Mouse (Mus musculus): ENCODE measurements around the gene Dao. TPM values are rescaled to one million over a fixed set of nuclear protein-coding genes. Genes with fewer than 3 reads are reported as not detected.
A peak's percentile ranks its signal among the peaks of the same experiment; 100 is the strongest.

Gene Dao
- polyA plus RNA-seq, 1 experiment from 2014 or later = 20.4 TPM

DNA sequence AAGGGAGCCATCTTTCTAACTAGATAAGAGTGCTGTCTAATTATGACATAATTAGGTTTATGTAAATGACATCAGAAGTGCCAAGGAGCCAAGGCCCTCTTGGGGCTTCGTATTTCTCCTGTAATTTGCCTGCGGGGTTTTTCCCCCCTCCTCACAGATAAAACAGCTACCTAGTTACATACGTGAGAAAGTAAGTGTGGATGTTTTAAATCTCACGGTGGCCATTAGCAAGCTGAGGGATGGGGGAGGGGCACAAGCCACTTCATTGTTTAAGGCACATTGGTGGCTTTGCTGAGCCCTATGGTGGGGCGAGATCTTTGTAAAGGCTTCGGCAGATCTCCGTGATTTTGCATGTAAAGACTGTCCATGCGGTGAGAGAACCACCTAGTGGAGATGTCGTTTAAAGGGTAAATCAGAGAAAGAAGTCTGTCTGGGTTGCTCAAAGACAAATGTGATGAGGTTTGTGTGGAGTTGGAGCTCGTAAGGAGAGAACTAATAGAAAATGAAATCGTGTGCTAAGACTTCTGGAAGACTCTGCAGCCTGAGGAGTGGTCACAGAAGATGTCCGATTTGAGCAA is 45.3 kb downstream of the Dao start:
- no peak for ATAC-seq (ENCODE audit: low FRiP score, low TSS enrichment)
- Histone ChIP-seq H3K9me3 (ENCODE audit: low read length) (no peaks in the 10 kb centered on the region), H3K4me1 (ENCODE audit: insufficient read depth, low read length) (no peaks in the 10 kb centered on the region), H3K27ac (ENCODE audit: low read length) (no peak overlapping the region), H3K27me3 (ENCODE audit: insufficient read depth, low read length) (0 out of 2 replicates have a peak, but pooled peaks cover 3% of the 10 kb centered on the region), H3K4me3 (ENCODE audit: low read length) (no peak overlapping the region), H3K36me3 (ENCODE audit: insufficient read depth, low read length) (no peaks in the 10 kb centered on the region), H3K4me2 (replicated peaks; ENCODE audit: low read depth, low read length) (no peak overlapping the region), H3K9ac (replicated peaks; ENCODE audit: low read length) (no peak overlapping the region)
- 54% methylated on average over 12 of the region's 12 CpGs for WGBS

- H3K4me1 ChIP-seq (ENCODE audit: insufficient read depth, low read length) = no peaks in the 10 kb centered on the region
- peak overlapping the region; percentile 43 for H3K4me2 ChIP-seq (replicated peaks; ENCODE audit: low read depth, low read length)
- 0 out of 2 replicates have a peak, but pooled peaks cover 3% of the 10 kb centered on the region for H3K27me3 ChIP-seq (ENCODE audit: insufficient read depth, low read length)
- 22% methylated on average over 9 of the region's 9 CpGs for WGBS
- H3K36me3 ChIP-seq (ENCODE audit: insufficient read depth, low read length) = no peaks in the 10 kb centered on the region
- peak; percentile 83 for ATAC-seq (ENCODE audit: low FRiP score, low TSS enrichment)
- peak overlapping the region; percentile 54; the same call in 1 of the 2 replicates for H3K27ac ChIP-seq (ENCODE audit: low read length)
- H3K4me3 ChIP-seq (ENCODE audit: low read length) = peak overlapping the region; percentile 26
- peak overlapping the region; percentile 40 for H3K9ac ChIP-seq (replicated peaks; ENCODE audit: low read length)
- H3K9me3 ChIP-seq (ENCODE audit: low read length) = no peaks in the 10 kb centered on the region
Observed at GRCm38 (mm10) chr5:114052246-114052761, 48.8 kb downstream of the Dao start.

DNA sequence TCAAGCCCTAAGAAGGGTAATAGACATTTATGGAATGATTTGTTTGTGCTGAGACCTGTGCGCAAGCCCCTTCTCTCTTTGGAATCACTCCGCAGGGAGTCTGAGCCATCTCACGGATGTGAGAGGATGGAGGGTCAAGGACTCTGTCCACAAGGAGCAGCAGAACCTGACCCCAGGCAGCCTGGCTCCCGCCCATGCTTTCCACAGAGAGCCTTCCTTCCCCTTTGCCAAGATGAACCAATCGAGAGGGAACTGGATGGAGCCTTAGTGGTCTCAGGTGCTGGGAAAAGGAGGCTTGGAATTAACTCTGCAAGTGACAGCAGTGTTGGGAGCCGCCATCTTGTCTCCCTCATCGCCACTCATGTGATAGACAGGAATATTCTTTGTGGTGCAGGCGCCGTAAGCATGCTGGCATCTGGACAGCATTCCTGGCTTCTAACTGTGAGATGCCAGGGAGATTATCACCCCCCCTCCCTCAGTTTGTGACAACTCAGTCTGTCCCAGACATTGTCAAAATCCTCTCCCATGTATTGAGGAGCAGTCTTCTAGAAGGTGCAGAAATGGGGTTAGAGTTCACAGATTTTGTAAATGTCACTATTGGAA is 53.7 kb downstream of the Dao start:
- no peaks in the 10 kb centered on the region for H3K36me3 ChIP-seq (ENCODE audit: insufficient read depth, low read length)
- WGBS = 76% methylated on average over 9 of the region's 9 CpGs
- H3K9ac ChIP-seq (replicated peaks; ENCODE audit: low read length) = no peak overlapping the region
- ATAC-seq (ENCODE audit: low FRiP score, low TSS enrichment) = no peak
- H3K27me3 ChIP-seq (ENCODE audit: insufficient read depth, low read length) = no peaks in the 10 kb centered on the region
- no peak overlapping the region for H3K27ac ChIP-seq (ENCODE audit: low read length)
- no peak overlapping the region for H3K4me2 ChIP-seq (replicated peaks; ENCODE audit: low read depth, low read length)
- no peak overlapping the region for H3K4me3 ChIP-seq (ENCODE audit: low read length)
- H3K9me3 ChIP-seq (ENCODE audit: low read length) = no peaks in the 10 kb centered on the region
- 0 out of 2 replicates have a peak, but pooled peaks cover 3% of the 10 kb centered on the region for H3K4me1 ChIP-seq (ENCODE audit: insufficient read depth, low read length)

- 35% methylated on average over 7 of the region's 7 CpGs for WGBS
- no peak overlapping the region for H3K9ac ChIP-seq (replicated peaks; ENCODE audit: low read length)
- no peak overlapping the region for H3K4me3 ChIP-seq (ENCODE audit: low read length)
- H3K4me2 ChIP-seq (replicated peaks; ENCODE audit: low read depth, low read length) = no peak overlapping the region
- H3K36me3 ChIP-seq (ENCODE audit: insufficient read depth, low read length) = no peaks in the 10 kb centered on the region
- no peaks in the 10 kb centered on the region for H3K27me3 ChIP-seq (ENCODE audit: insufficient read depth, low read length)
- ATAC-seq (ENCODE audit: low FRiP score, low TSS enrichment) = no peak
- no peaks in the 10 kb centered on the region for H3K9me3 ChIP-seq (ENCODE audit: low read length)
- H3K4me1 ChIP-seq (ENCODE audit: insufficient read depth, low read length) = 0 out of 2 replicates have a peak, but pooled peaks cover 3% of the 10 kb centered on the region
- no peak overlapping the region for H3K27ac ChIP-seq (ENCODE audit: low read length)
Observed at GRCm38 (mm10) chr5:114061675-114062074, 58.2 kb downstream of the Dao start.

DNA sequence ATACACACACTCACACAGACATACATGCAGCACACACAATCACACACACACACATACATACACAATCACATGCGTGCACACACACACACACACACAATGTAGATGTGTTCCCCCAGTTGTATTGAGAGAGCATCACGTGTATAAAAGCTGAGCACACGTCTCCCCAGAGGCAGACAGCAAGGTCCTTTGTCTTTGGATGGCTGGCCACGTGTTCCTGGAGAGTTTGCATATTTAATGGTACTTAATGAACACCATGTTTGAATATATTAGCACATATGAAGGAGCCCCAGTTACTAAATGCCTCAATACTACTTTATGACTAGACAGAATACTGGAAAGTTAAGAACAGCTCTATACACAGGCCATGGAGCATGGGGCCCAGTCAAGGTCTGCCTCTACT is 60.5 kb downstream of the Dao start:
- 0 out of 2 replicates have a peak, but pooled peaks cover 3% of the 10 kb centered on the region for H3K4me1 ChIP-seq (ENCODE audit: insufficient read depth, low read length)
- no peaks in the 10 kb centered on the region for H3K9me3 ChIP-seq (ENCODE audit: low read length)
- no peaks in the 10 kb centered on the region for H3K36me3 ChIP-seq (ENCODE audit: insufficient read depth, low read length)
- H3K9ac ChIP-seq (replicated peaks; ENCODE audit: low read length) = no peak overlapping the region
- H3K27ac ChIP-seq (ENCODE audit: low read length) = no peak overlapping the region
- no peak for ATAC-seq (ENCODE audit: low FRiP score, low TSS enrichment)
- H3K4me2 ChIP-seq (replicated peaks; ENCODE audit: low read depth, low read length) = no peak overlapping the region
- WGBS = 72% methylated on average over 4 of the region's 4 CpGs
- no peak overlapping the region for H3K4me3 ChIP-seq (ENCODE audit: low read length)
- no peaks in the 10 kb centered on the region for H3K27me3 ChIP-seq (ENCODE audit: insufficient read depth, low read length)

DNA sequence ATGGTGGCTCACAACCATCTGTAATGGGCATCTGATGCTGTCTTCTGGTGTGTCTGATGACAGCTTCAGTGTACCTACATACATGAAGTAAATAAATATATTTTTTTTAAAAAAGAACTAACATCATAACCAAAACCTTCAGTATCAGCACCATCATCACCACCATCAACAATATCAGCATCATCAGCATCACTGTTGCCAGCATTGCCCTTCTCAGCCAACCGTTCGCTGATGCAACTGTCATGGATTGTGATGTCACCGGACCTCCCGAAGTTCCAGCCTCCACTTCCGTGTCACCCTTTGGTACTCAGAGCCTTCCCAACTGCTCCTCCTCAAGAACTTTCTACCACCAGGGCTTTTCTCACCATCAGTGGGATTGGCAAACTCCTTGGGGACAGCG is 61.7 kb downstream of the Dao start, which contains the start of gene Usp30:
Usp30 (plus strand) TSS at position 301 of the 400 bp plus-strand sequence.
- H3K9ac ChIP-seq (replicated peaks; ENCODE audit: low read length) = no peak within 1 kb of the TSS
- no peak for ATAC-seq (ENCODE audit: low FRiP score, low TSS enrichment)
- H3K27ac ChIP-seq (ENCODE audit: low read length) = no peak within 1 kb of the TSS
- no peaks in the 10 kb centered on the region for H3K36me3 ChIP-seq (ENCODE audit: insufficient read depth, low read length)
- WGBS = 91% methylated on average over 6 of the region's 6 CpGs
- no peaks in the 10 kb centered on the region for H3K27me3 ChIP-seq (ENCODE audit: insufficient read depth, low read length)
- no peaks in the 10 kb centered on the region for H3K9me3 ChIP-seq (ENCODE audit: low read length)
- no peak within 1 kb of the TSS for H3K4me2 ChIP-seq (replicated peaks; ENCODE audit: low read depth, low read length)
- 0 out of 2 replicates have a peak, but pooled peaks cover 3% of the 10 kb centered on the region for H3K4me1 ChIP-seq (ENCODE audit: insufficient read depth, low read length)
- H3K4me3 ChIP-seq (ENCODE audit: low read length) = no peak within 1 kb of the TSS

GRCm38 (mm10) chr5:114066601-114067000 is 63.1 kb downstream of the Dao start:
- no peaks in the 10 kb centered on the region for H3K4me1 ChIP-seq (ENCODE audit: insufficient read depth, low read length)
- 37% methylated on average over 6 of the region's 6 CpGs for WGBS
- H3K9ac ChIP-seq (replicated peaks; ENCODE audit: low read length) = no peak overlapping the region
- H3K4me2 ChIP-seq (replicated peaks; ENCODE audit: low read depth, low read length) = no peak overlapping the region
- H3K4me3 ChIP-seq (ENCODE audit: low read length) = no peak overlapping the region
- H3K27ac ChIP-seq (ENCODE audit: low read length) = no peak overlapping the region
- H3K36me3 ChIP-seq (ENCODE audit: insufficient read depth, low read length) = no peaks in the 10 kb centered on the region
- no peak for ATAC-seq (ENCODE audit: low FRiP score, low TSS enrichment)
- H3K27me3 ChIP-seq (ENCODE audit: insufficient read depth, low read length) = no peaks in the 10 kb centered on the region
- H3K9me3 ChIP-seq (ENCODE audit: low read length) = peaks cover 3% of the 10 kb centered on the region; the same call in 1 of the 2 replicates

- Histone ChIP-seq H3K9me3 (ENCODE audit: low read length) (peaks cover 3% of the 10 kb centered on the region; the same call in 1 of the 2 replicates), H3K36me3 (ENCODE audit: insufficient read depth, low read length) (no peaks in the 10 kb centered on the region), H3K4me1 (ENCODE audit: insufficient read depth, low read length) (no peaks in the 10 kb centered on the region), H3K4me2 (replicated peaks; ENCODE audit: low read depth, low read length) (no peak overlapping the region), H3K9ac (replicated peaks; ENCODE audit: low read length) (no peak overlapping the region), H3K27me3 (ENCODE audit: insufficient read depth, low read length) (no peaks in the 10 kb centered on the region), H3K27ac (ENCODE audit: low read length) (no peak overlapping the region), H3K4me3 (ENCODE audit: low read length) (no peak overlapping the region)
- ATAC-seq (ENCODE audit: low FRiP score, low TSS enrichment) = no peak
- 83% methylated on average over 9 of the region's 9 CpGs for WGBS
Observed at GRCm38 (mm10) chr5:114067543-114067942, 64.0 kb downstream of the Dao start.

DNA sequence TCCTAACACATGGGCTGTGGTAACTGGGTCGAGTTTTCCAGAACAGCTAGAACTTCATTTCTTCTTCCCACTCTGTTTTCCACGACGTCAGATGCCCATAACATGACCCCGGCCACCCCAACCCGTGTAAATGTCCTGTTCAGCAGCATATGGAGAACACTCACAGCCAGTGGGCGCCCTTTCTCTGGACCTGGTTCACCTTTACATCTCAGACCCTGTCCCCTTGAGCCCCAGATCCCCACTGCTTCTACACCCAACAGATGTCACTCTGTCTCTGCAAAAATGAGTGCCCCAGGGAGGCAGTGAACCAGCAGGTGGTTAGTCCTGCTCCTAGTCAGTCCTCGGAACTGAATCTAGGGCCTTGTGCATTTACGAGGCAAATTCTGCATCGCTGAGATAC is 64.5 kb downstream of the Dao start:
- Histone ChIP-seq H3K27ac (ENCODE audit: low read length) (no peak overlapping the region), H3K4me2 (replicated peaks; ENCODE audit: low read depth, low read length) (no peak overlapping the region), H3K9me3 (ENCODE audit: low read length) (peaks cover 3% of the 10 kb centered on the region; the same call in 1 of the 2 replicates), H3K27me3 (ENCODE audit: insufficient read depth, low read length) (no peaks in the 10 kb centered on the region), H3K9ac (replicated peaks; ENCODE audit: low read length) (no peak overlapping the region), H3K4me1 (ENCODE audit: insufficient read depth, low read length) (no peaks in the 10 kb centered on the region), H3K36me3 (ENCODE audit: insufficient read depth, low read length) (no peaks in the 10 kb centered on the region), H3K4me3 (ENCODE audit: low read length) (no peak overlapping the region)
- no peak for ATAC-seq (ENCODE audit: low FRiP score, low TSS enrichment)
- WGBS = 63% methylated on average over 9 of the region's 9 CpGs

GRCm38 (mm10) chr5:114070858-114071257 is 67.4 kb downstream of the Dao start:
- Histone ChIP-seq H3K9me3 (ENCODE audit: low read length) (peaks cover 3% of the 10 kb centered on the region; the same call in 1 of the 2 replicates), H3K4me1 (ENCODE audit: insufficient read depth, low read length) (no peaks in the 10 kb centered on the region), H3K27ac (ENCODE audit: low read length) (no peak overlapping the region), H3K4me2 (replicated peaks; ENCODE audit: low read depth, low read length) (no peak overlapping the region), H3K27me3 (ENCODE audit: insufficient read depth, low read length) (no peaks in the 10 kb centered on the region), H3K36me3 (ENCODE audit: insufficient read depth, low read length) (no peaks in the 10 kb centered on the region), H3K4me3 (ENCODE audit: low read length) (no peak overlapping the region), H3K9ac (replicated peaks; ENCODE audit: low read length) (no peak overlapping the region)
- 90% methylated on average over 4 of the region's 4 CpGs for WGBS
- no peak for ATAC-seq (ENCODE audit: low FRiP score, low TSS enrichment)
